Mouse (Mus musculus): ENCODE data around the gene Ets2. TPM values are rescaled to one million over a fixed set of nuclear protein-coding genes. Genes with fewer than 3 reads are reported as not detected.
A peak's percentile ranks its signal among the peaks of the same experiment; 100 is the strongest.

The Ets2 gene
- polyA plus RNA-seq, 1 experiment from 2014 or later: 56.5 TPM

DNA sequence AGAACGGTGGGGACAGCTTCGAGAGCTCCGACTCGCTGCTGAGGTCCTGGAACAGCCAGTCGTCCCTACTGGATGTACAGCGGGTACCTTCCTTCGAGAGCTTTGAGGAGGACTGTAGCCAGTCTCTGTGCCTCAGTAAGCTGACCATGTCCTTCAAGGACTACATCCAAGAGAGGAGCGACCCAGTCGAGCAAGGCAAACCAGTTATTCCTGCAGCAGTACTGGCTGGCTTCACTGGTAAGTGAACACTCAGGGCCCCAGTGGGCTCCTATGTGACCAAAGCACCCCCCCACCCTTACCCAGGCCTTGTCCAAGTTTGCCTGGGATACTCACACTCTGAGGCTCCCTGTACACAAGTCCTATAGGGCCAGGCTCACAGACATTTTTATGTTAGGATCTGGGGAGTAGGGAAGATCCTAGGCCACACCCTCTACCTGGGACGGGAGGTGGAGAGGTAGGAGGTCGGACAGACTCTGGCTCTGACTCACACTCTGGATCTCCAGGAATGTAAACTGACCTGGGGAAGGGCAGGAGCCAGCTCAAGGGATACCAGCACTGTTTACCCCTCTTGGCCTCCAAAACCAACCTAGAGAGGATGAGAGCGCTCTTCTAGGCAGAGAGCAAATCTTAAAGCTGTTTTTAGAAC, 14.3 kb downstream of the Ets2 start:
- H3K27ac ChIP-seq: no peak overlapping the region
- ATAC-seq (replicated peaks; ENCODE audit: insufficient number of reproducible peaks, insufficient read depth, low FRiP score, low read depth): 0 out of 2 replicates have a peak, but pooled peaks have one; percentile 14
- peaks cover 91% of the 10 kb centered on the region for H3K36me3 ChIP-seq
- H3K27me3 ChIP-seq: no peaks in the 10 kb centered on the region
- no peaks in the 10 kb centered on the region for H3K4me1 ChIP-seq (replicated peaks)
- no peak overlapping the region for H3K4me3 ChIP-seq
- H3K9me3 ChIP-seq (replicated peaks): no peaks in the 10 kb centered on the region
- WGBS: 88% methylated on average over 12 of the region's 12 CpGs
- H3K9ac ChIP-seq: no peak overlapping the region
- no peak overlapping the region for H3K4me2 ChIP-seq

DNA sequence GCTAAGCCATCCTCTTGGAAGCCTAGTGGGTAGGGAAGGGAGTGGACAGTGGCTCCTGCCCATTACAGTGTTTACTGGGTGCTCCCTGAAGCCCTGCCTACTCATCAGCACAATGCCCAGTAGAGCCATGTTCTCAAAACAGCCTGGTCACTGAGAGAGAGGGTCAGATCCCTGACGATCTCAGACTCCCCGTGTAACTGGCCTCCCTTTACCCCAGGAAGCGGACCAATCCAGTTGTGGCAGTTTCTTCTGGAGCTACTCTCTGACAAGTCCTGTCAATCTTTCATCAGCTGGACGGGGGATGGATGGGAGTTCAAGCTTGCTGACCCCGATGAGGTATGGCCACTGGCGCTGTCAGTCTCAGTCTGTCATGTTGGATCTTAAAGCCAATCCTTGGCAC, 15.8 kb downstream of the Ets2 start:
- Histone ChIP-seq H3K27ac (0 out of 2 replicates have a peak overlapping the region, but pooled peaks have one; percentile 10), H3K4me2 (no peak overlapping the region), H3K36me3 (peaks cover 82% of the 10 kb centered on the region), H3K9ac (no peak overlapping the region), H3K4me1 (replicated peaks) (no peaks in the 10 kb centered on the region), H3K4me3 (no peak overlapping the region), H3K27me3 (no peaks in the 10 kb centered on the region), H3K9me3 (replicated peaks) (no peaks in the 10 kb centered on the region; the same call in 1 of the 2 replicates)
- 89% methylated on average over 6 of the region's 6 CpGs for WGBS
- ATAC-seq (replicated peaks; ENCODE audit: insufficient number of reproducible peaks, insufficient read depth, low FRiP score, low read depth): no peak

- no peaks in the 10 kb centered on the region for H3K4me1 ChIP-seq (replicated peaks)
- no peak overlapping the region for H3K4me2 ChIP-seq
- ATAC-seq (replicated peaks; ENCODE audit: insufficient number of reproducible peaks, insufficient read depth, low FRiP score, low read depth): peak; percentile 32; the same call in 1 of the 2 replicates
- 84% methylated on average over 4 of the region's 4 CpGs for WGBS
- H3K9me3 ChIP-seq (replicated peaks): no peaks in the 10 kb centered on the region; the same call in 1 of the 2 replicates
- no peak overlapping the region for H3K4me3 ChIP-seq
- H3K36me3 ChIP-seq: peaks cover 81% of the 10 kb centered on the region
- no peak overlapping the region for H3K9ac ChIP-seq
- H3K27ac ChIP-seq: 0 out of 2 replicates have a peak overlapping the region, but pooled peaks have one; percentile 10
- H3K27me3 ChIP-seq: no peaks in the 10 kb centered on the region
Measured at GRCm38 (mm10) chr16:95718119-95718518, 16.2 kb downstream of the Ets2 start.

DNA sequence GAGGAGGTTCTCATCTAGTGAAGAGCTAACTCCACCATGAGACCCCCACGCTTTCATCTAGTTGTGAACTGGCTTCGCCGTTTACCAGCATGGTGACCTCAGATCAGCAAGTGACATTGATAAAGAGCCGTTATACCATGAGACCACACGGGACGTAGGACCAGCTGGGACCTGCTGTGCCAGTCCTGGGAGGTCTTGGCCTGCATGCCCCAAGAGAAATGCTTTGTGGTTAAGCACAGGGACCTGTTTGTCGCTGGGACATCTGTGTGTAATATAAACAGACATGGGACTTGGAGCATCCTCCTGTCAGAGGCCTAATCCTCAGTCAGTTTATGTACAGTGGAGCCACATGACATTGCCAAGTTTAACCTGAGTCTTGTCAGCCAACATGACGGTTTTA, 18.7 kb downstream of the Ets2 start:
- H3K9me3 ChIP-seq (replicated peaks): no peaks in the 10 kb centered on the region; the same call in 1 of the 2 replicates
- no peak overlapping the region for H3K4me2 ChIP-seq
- ATAC-seq (replicated peaks; ENCODE audit: insufficient number of reproducible peaks, insufficient read depth, low FRiP score, low read depth): no peak
- no peak overlapping the region for H3K27ac ChIP-seq
- no peak overlapping the region for H3K9ac ChIP-seq
- H3K27me3 ChIP-seq: no peaks in the 10 kb centered on the region
- 92% methylated on average over 8 of the region's 8 CpGs for WGBS
- peaks cover 61% of the 10 kb centered on the region for H3K36me3 ChIP-seq
- H3K4me3 ChIP-seq: no peak overlapping the region
- no peaks in the 10 kb centered on the region for H3K4me1 ChIP-seq (replicated peaks)

GRCm38 (mm10) chr16:95724251-95724650, 22.4 kb downstream of the Ets2 start:
- Histone ChIP-seq H3K4me3 (no peak overlapping the region), H3K9ac (no peak overlapping the region), H3K36me3 (peaks cover 24% of the 10 kb centered on the region), H3K4me2 (no peak overlapping the region), H3K4me1 (replicated peaks) (peaks cover 3% of the 10 kb centered on the region; the same call in 1 of the 2 replicates), H3K9me3 (replicated peaks) (no peaks in the 10 kb centered on the region; the same call in 1 of the 2 replicates), H3K27me3 (no peaks in the 10 kb centered on the region), H3K27ac (no peak overlapping the region)
- no peak for ATAC-seq (replicated peaks; ENCODE audit: insufficient number of reproducible peaks, insufficient read depth, low FRiP score, low read depth)
- 86% methylated on average over 2 of the region's 2 CpGs for WGBS

DNA sequence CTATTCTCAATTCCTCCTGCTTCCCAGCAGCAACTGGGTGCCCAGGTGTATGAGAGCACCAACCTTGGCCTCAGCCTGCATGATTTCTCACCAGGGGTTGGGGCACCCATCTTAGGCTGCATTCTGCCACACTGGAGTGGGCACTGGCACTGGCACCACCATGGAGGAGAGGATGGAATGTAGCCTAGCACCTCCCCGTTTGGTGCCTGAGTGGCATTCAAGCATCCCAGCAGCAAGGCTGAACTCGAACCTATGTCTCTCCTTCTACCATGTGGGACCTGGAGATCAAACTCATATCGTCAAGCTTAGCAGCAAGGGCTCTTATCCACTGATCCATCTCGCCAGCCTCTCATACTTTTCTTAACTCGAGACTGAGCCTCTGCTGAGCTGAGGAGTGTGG, 22.9 kb downstream of the Ets2 start:
- Histone ChIP-seq H3K4me3 (no peak overlapping the region), H3K36me3 (peaks cover 18% of the 10 kb centered on the region), H3K4me1 (replicated peaks) (peaks cover 3% of the 10 kb centered on the region; the same call in 1 of the 2 replicates), H3K9me3 (replicated peaks) (no peaks in the 10 kb centered on the region; the same call in 1 of the 2 replicates), H3K27ac (no peak overlapping the region), H3K27me3 (no peaks in the 10 kb centered on the region), H3K9ac (no peak overlapping the region), H3K4me2 (no peak overlapping the region)
- no peak for ATAC-seq (replicated peaks; ENCODE audit: insufficient number of reproducible peaks, insufficient read depth, low FRiP score, low read depth)
- 75% methylated on average over 5 of the region's 5 CpGs for WGBS

DNA sequence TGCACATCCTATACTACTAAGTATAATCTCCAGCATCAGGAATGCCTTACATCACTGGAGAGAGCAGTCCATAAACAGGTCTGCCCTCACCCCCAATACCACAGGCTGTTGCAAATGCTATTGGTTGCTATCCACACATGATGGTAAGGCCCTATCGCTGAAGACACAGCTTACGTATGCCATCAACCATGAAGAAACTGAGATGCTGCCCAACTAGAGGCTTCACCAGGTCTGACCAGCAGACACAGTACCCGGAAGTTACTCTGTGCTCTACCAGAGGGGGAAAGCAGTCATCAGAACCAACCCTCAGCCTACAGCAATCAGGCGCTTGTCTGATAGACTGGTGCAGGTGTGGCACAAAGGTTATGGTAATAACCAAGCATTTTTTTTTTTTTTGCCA, 24.9 kb downstream of the Ets2 start:
- no peak overlapping the region for H3K4me3 ChIP-seq
- H3K9me3 ChIP-seq (replicated peaks): no peaks in the 10 kb centered on the region; the same call in 1 of the 2 replicates
- H3K27ac ChIP-seq: no peak overlapping the region
- no peak for ATAC-seq (replicated peaks; ENCODE audit: insufficient number of reproducible peaks, insufficient read depth, low FRiP score, low read depth)
- no peaks in the 10 kb centered on the region for H3K27me3 ChIP-seq
- H3K9ac ChIP-seq: no peak overlapping the region
- H3K4me2 ChIP-seq: no peak overlapping the region
- peaks cover 3% of the 10 kb centered on the region; the same call in 1 of the 2 replicates for H3K4me1 ChIP-seq (replicated peaks)
- 90% methylated on average over 4 of the region's 4 CpGs for WGBS
- no peaks in the 10 kb centered on the region for H3K36me3 ChIP-seq

DNA sequence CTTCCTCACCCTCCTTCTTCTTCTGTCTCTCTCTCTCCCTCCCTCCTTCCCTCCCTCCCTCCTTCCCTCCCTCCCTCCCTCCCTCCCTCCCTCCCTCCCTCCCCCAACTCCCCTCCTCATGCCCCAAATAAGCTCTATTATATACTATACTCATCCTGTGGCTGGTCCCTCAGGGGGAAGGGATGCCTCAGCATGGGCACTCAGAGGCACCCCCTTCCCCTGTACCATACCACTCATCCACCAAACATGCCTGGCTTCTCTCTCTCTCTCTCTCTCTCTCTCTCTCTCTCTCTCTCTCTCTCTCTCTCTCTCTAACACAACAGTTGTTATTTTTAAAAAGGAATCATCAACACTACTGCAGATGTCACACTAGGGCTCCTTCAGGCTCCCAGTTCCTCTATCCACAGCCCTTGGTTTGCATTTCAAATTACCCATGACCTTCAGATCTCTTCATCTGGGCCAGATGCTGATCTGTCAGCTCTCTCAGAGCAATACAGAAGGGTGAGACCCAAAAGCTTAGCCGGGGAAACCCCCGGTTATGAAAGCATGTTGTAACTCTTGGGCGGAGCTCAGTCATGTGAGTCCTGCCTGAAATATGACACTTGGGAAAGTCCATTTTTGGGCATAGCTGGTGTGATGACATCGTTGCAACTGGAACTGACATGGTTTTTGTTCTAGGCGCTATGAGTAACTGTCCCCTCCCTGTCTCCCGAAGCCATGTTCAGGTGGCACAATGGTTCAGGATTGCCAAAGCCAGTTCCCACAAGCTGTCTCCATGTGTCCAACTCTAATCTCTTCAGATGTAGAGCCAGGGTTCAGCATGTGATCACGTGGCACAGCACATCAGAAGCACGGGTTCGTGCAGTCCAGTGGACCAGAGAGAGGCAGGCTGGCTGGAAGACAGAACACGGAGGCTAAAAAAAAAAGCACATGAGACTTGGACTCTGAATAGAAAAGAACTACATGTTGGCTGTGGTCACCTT, 26.9 kb downstream of the Ets2 start:
- H3K27me3 ChIP-seq: no peaks in the 10 kb centered on the region
- ATAC-seq (replicated peaks; ENCODE audit: insufficient number of reproducible peaks, insufficient read depth, low FRiP score, low read depth): no peak
- H3K36me3 ChIP-seq: no peaks in the 10 kb centered on the region
- H3K4me1 ChIP-seq (replicated peaks): peaks cover 3% of the 10 kb centered on the region; the same call in 1 of the 2 replicates
- H3K27ac ChIP-seq: no peak overlapping the region
- H3K9me3 ChIP-seq (replicated peaks): no peaks in the 10 kb centered on the region
- H3K4me2 ChIP-seq: no peak overlapping the region
- 62% methylated on average over 10 of the region's 10 CpGs for WGBS
- no peak overlapping the region for H3K9ac ChIP-seq
- H3K4me3 ChIP-seq: no peak overlapping the region

DNA sequence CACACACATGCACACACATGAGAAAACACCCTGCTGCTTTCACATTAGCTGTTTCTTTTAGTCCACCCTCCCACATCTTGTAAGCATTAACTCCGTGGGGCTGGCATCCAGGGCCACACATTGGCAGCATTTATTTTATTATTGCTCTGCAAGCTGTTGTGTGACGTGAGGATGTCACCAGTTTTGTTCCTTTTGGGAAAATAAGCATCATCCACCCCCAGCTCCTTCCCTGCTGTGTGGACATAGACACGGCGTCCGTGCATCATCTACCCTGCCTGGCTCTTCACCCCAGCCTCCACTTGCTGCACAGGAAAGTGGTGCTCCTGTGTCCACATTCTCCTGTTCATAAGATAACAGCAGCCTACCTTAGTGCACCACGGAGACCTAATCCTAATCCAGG, 27.9 kb downstream of the Ets2 start:
- H3K4me3 ChIP-seq: no peak overlapping the region
- no peaks in the 10 kb centered on the region for H3K27me3 ChIP-seq
- no peak overlapping the region for H3K4me2 ChIP-seq
- H3K4me1 ChIP-seq (replicated peaks): peaks cover 3% of the 10 kb centered on the region; the same call in 1 of the 2 replicates
- no peak overlapping the region for H3K9ac ChIP-seq
- H3K36me3 ChIP-seq: no peaks in the 10 kb centered on the region
- no peaks in the 10 kb centered on the region for H3K9me3 ChIP-seq (replicated peaks)
- no peak for ATAC-seq (replicated peaks; ENCODE audit: insufficient number of reproducible peaks, insufficient read depth, low FRiP score, low read depth)
- H3K27ac ChIP-seq: no peak overlapping the region
- 72% methylated on average over 6 of the region's 6 CpGs for WGBS

DNA sequence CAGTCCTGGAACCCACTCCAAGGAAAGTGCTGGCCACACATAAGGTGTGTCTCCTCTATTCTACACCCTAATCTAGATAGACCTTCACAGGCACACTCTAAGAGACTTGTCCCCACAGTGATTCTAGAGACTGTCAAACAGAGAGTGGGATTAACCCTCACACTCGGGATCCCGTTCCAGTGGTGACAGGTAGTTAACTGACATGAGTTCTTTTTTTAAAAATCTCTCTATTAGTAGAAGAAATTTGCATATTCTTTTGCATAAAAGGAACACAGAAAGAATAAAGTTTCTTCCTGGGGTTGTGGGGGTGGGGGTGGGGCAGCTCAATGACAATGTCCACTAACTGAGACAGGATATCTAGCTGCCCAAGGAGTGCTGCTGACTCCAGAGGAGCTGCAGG, 32.9 kb downstream of the Ets2 start:
- H3K4me1 ChIP-seq (replicated peaks): no peaks in the 10 kb centered on the region
- H3K4me3 ChIP-seq: no peak overlapping the region
- no peak overlapping the region for H3K9ac ChIP-seq
- H3K9me3 ChIP-seq (replicated peaks): no peaks in the 10 kb centered on the region
- H3K27ac ChIP-seq: no peak overlapping the region
- no peaks in the 10 kb centered on the region for H3K27me3 ChIP-seq
- no peak for ATAC-seq (replicated peaks; ENCODE audit: insufficient number of reproducible peaks, insufficient read depth, low FRiP score, low read depth)
- no peaks in the 10 kb centered on the region for H3K36me3 ChIP-seq
- no peak overlapping the region for H3K4me2 ChIP-seq
- 71% methylated on average over 2 of the region's 2 CpGs for WGBS

- no peaks in the 10 kb centered on the region for H3K4me1 ChIP-seq (replicated peaks)
- ATAC-seq (replicated peaks; ENCODE audit: insufficient number of reproducible peaks, insufficient read depth, low FRiP score, low read depth): no peak
- H3K4me3 ChIP-seq: no peak overlapping the region
- no peak overlapping the region for H3K4me2 ChIP-seq
- no peaks in the 10 kb centered on the region for H3K36me3 ChIP-seq
- H3K9me3 ChIP-seq (replicated peaks): no peaks in the 10 kb centered on the region
- no peak overlapping the region for H3K27ac ChIP-seq
- no peaks in the 10 kb centered on the region for H3K27me3 ChIP-seq
- no peak overlapping the region for H3K9ac ChIP-seq
Measured at GRCm38 (mm10) chr16:95736059-95736458, 34.2 kb downstream of the Ets2 start.

All from heart, embryonic 15.5 days (tissue).